Mouse (Mus musculus) stomach, postnatal 0 days (tissue): ENCODE data around the gene Tjp1. TPM values are rescaled to one million over a fixed set of nuclear protein-coding genes. Genes with fewer than 3 reads are reported as not detected.

ENCODE experiments used
- ATAC-seq: fragments of 200-750 bp; cut with Nextera tagmentation; 2 replicates; pipeline ENCODE4 v1.8.0; 2017; ENCODE audit not compliant: low FRiP score, low TSS enrichment
- DNase-seq: peaks from one replicate; pipeline ENCODE4 v3.0.0-alpha.2; 2016; ENCODE audit warnings: low spot score
- H3K27ac ChIP-seq: fragments of 300-500 bp; sonication (generic); replicated peaks from 2 replicates; pipeline ENCODE4 v1.5.1; 2014; ENCODE audit warnings: mild to moderate bottlenecking, control low read depth
- H3K27me3 ChIP-seq: fragments of 300-500 bp; sonication (generic); 2 replicates; pipeline ENCODE4 v1.6.1; 2014; ENCODE audit warnings: low read length; ENCODE audit not compliant: control insufficient read depth, insufficient read depth
- H3K36me3 ChIP-seq: fragments of 300-500 bp; sonication (generic); 2 replicates; pipeline ENCODE4 v1.6.1; 2014; ENCODE audit warnings: low read length, mixed read lengths; ENCODE audit not compliant: control insufficient read depth, insufficient read depth
- H3K4me1 ChIP-seq: fragments of 300-500 bp; sonication (generic); replicated peaks from 2 replicates; pipeline ENCODE4 v1.6.1; 2014; ENCODE audit warnings: antibody characterized with exemption; ENCODE audit not compliant: control insufficient read depth, insufficient read depth
- H3K4me2 ChIP-seq: fragments of 300-500 bp; sonication (generic); replicated peaks from 2 replicates; pipeline ENCODE4 v1.6.1; 2014; ENCODE audit warnings: low read depth, mild to moderate bottlenecking, control low read depth, moderate library complexity
- H3K4me3 ChIP-seq: fragments of 300-500 bp; sonication (generic); 2 replicates; pipeline ENCODE4 v1.5.1; 2014; ENCODE audit warnings: low read depth, low read length, control low read depth
- H3K9ac ChIP-seq: fragments of 300-500 bp; sonication (generic); 2 replicates; pipeline ENCODE4 v1.6.1; 2014; ENCODE audit warnings: mild to moderate bottlenecking, low read length, control low read depth, mixed read lengths
- H3K9me3 ChIP-seq: fragments of 300-500 bp; sonication (generic); 2 replicates; pipeline ENCODE4 v1.6.1; 2016; ENCODE audit warnings: low read length; ENCODE audit not compliant: control insufficient read depth
- CTCF ChIP-seq: IDR thresholded peaks from 2 replicates; pipeline ENCODE4 v1.5.1; 2016; ENCODE audit warnings: antibody characterized with exemption, low read depth, mild to moderate bottlenecking, moderate library complexity
- EP300 ChIP-seq: optimal IDR thresholded peaks from 2 replicates; pipeline ENCODE3; 2016; ENCODE audit warnings: antibody characterized with exemption
- WGBS: fragments of 180-500 bp; shearing (Covaris S2); extraction: QIAGEN DNeasy Blood & Tissue Kit; methylation state at CpG from one replicate; pipeline ENCODE4 v1.1.7; 2014; 5-methylcytosine and 5-hydroxymethylcytosine counted together
- polyA plus RNA-seq: library from polyadenylated mRNA; unstranded; fragments of >200 nt; fragmentation: Nextera tagmentation; extraction: Ambion mirVana; gene quantifications from 2 replicates; pipeline ENCODE4 v1.2.1, GENCODE M21; 2015

Tjp1 gene
- polyA plus RNA-seq, 1 experiment from 2014 or later, result 12.6 TPM

DNA sequence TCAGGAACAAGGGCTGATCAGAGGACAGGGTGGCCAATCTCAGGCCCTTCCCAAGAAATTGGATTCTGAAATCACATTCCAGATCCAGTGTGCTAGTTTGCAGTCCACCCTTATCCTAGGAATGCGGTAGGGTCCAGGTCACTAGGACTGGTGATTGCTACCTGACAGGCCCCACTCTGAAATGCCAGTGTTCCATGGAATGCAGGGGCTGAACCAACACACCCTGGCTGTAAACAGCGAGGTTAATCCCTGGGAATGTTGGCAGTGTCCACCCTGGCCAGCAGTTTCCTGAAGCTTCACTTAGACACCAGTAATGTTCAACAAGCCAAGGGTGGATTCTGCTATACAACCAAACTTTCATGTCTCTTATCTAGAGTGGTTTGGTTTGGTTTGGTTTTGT is 45.4 kb downstream of the Tjp1 start:
- DNase-seq (no peak), ATAC-seq (no peak)
- H3K27me3 ChIP-seq, result no peaks in the 10 kb centered on the region
- H3K4me2 ChIP-seq, result no peak overlapping the region
- 62% methylated on average over 2 of the region's 2 CpGs for WGBS
- H3K9me3 ChIP-seq, result no peaks in the 10 kb centered on the region
- no peaks in the 10 kb centered on the region for H3K4me1 ChIP-seq
- no peaks in the 10 kb centered on the region for H3K36me3 ChIP-seq
- TF ChIP-seq EP300 (no peak), CTCF (no peak)
- H3K4me3 ChIP-seq, result no peak overlapping the region
- no peak overlapping the region for H3K9ac ChIP-seq
- no peak overlapping the region for H3K27ac ChIP-seq

- 73% methylated on average over 3 of the region's 3 CpGs for WGBS
- Histone ChIP-seq H3K27me3 (no peaks in the 10 kb centered on the region), H3K4me1 (0 out of 2 replicates have a peak, but pooled peaks cover 5% of the 10 kb centered on the region), H3K9me3 (no peaks in the 10 kb centered on the region), H3K4me2 (no peak overlapping the region), H3K4me3 (no peak overlapping the region), H3K27ac (no peak overlapping the region), H3K9ac (no peak overlapping the region), H3K36me3 (no peaks in the 10 kb centered on the region)
- ATAC-seq (no peak), DNase-seq (no peak)
- TF ChIP-seq CTCF, result no peak
- no peak for TF ChIP-seq EP300
Measured at GRCm38 (mm10) chr7:65472048-65472447, 55.5 kb downstream of the Tjp1 start.

GRCm38 (mm10) chr7:65471406-65471805 is 56.2 kb downstream of the Tjp1 start:
- Histone ChIP-seq H3K4me1 (0 out of 2 replicates have a peak, but pooled peaks cover 5% of the 10 kb centered on the region), H3K4me3 (no peak overlapping the region), H3K27ac (0 out of 2 replicates have a peak overlapping the region, but pooled peaks have one; percentile 35), H3K9ac (no peak overlapping the region), H3K27me3 (no peaks in the 10 kb centered on the region), H3K9me3 (no peaks in the 10 kb centered on the region), H3K4me2 (no peak overlapping the region), H3K36me3 (no peaks in the 10 kb centered on the region)
- ATAC-seq (no peak), DNase-seq (no peak)
- TF ChIP-seq CTCF (no peak), EP300 (no peak)
- WGBS, result 79% methylated on average over 6 of the region's 6 CpGs

- WGBS, result 15% methylated on average over 8 of the region's 8 CpGs
- Histone ChIP-seq H3K4me1 (0 out of 2 replicates have a peak, but pooled peaks cover 5% of the 10 kb centered on the region), H3K4me2 (peak overlapping the region; percentile 23), H3K9me3 (no peaks in the 10 kb centered on the region), H3K27ac (peak overlapping the region; percentile 92), H3K36me3 (no peaks in the 10 kb centered on the region), H3K4me3 (no peak overlapping the region), H3K9ac (no peak overlapping the region), H3K27me3 (no peaks in the 10 kb centered on the region)
- TF ChIP-seq EP300, result no peak
- no peak for TF ChIP-seq CTCF
- ATAC-seq (no peak), DNase-seq (peak; percentile 31)
Measured at GRCm38 (mm10) chr7:65470214-65470613, 57.4 kb downstream of the Tjp1 start.

GRCm38 (mm10) chr7:65469666-65470065 is 57.9 kb downstream of the Tjp1 start:
- no peaks in the 10 kb centered on the region for H3K9me3 ChIP-seq
- H3K4me1 ChIP-seq, result 0 out of 2 replicates have a peak, but pooled peaks cover 5% of the 10 kb centered on the region
- H3K4me3 ChIP-seq, result no peak overlapping the region
- no peak overlapping the region for H3K9ac ChIP-seq
- H3K27ac ChIP-seq, result peak overlapping the region; percentile 92
- no peaks in the 10 kb centered on the region for H3K27me3 ChIP-seq
- TF ChIP-seq EP300 (peak; percentile 96), CTCF (peak; percentile 22)
- peak; percentile 92 for ATAC-seq
- peak; percentile 90 for DNase-seq
- H3K36me3 ChIP-seq, result no peaks in the 10 kb centered on the region
- 8% methylated on average over 6 of the region's 6 CpGs for WGBS
- H3K4me2 ChIP-seq, result peak overlapping the region; percentile 23

- DNase-seq, result peak; percentile 70
- ATAC-seq, result peak; percentile 80
- H3K4me2 ChIP-seq, result no peak overlapping the region
Measured at GRCm38 (mm10) chr7:65468191-65468590, 59.4 kb downstream of the Tjp1 start.

More at GRCm38 (mm10) chr7:65468191-65468590, 59.4 kb downstream of the Tjp1 start:
- Histone ChIP-seq H3K4me1 (0 out of 2 replicates have a peak, but pooled peaks cover 5% of the 10 kb centered on the region), H3K27ac (peak overlapping the region; percentile 92), H3K9ac (no peak overlapping the region), H3K4me3 (no peak overlapping the region), H3K36me3 (no peaks in the 10 kb centered on the region), H3K9me3 (no peaks in the 10 kb centered on the region), H3K27me3 (no peaks in the 10 kb centered on the region)
- WGBS, result 51% methylated on average over 8 of the region's 8 CpGs
- TF ChIP-seq EP300 (no peak), CTCF (no peak)
